Mouse (Mus musculus): Measurements from ENCODE around the gene Adap1. TPM values are rescaled to one million over a fixed set of nuclear protein-coding genes. Genes with fewer than 3 reads are reported as not detected.

Adap1 gene
- polyA plus RNA-seq, 1 experiment from 2014 or later: 33.4 TPM

DNA sequence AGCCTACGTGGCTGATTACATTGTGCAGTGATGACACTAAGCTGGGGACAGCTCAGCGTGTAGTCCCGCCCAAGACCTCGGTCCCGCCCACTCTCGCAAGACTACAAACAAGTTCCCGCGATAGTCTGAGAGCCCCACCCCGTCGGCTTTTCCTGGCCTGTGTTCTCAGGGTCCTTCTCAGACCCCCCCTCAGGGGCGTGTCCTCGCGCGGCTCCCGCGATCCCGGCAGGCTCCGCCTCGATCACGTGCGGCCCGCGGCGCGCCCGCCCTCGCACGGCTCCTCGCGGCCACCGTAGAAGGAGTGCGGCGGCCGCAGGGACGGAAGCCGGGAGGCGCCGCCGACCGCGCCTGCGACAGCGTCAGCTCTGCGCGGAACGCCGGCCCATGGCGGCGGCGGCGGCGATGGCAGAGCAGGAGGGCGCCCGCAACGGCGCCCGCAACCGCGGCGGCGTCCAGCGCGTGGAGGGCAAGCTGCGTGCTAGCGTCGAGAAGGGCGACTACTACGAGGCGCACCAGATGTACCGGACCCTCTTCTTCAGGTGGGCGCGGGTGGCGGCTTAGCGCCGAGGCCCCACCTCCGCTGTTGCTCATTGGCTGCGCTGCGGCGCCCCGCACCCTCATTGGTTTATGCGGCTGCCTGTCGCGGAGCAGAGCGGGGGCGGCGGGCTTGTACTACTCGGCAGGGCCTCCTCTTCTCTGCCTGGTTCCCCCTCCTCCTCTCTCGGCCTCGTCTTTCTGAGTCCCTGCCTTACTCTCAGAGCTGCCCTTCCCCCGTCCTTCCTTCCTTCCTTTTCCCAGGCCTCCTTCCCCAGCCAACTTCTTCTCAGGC, 73.1 kb downstream of the Adap1 start, which contains the start of gene Get4:
TSS of gene Get4 (plus strand) at position 244 of the 829 bp plus-strand sequence.
- Histone ChIP-seq H3K9me3 (ENCODE audit: control insufficient read depth) (no peaks in the 10 kb centered on the region), H3K9ac (ENCODE audit: low read depth, low read length) (peak within 1 kb of the TSS; percentile 73), H3K36me3 (ENCODE audit: control insufficient read depth, insufficient read depth) (peaks cover 23% of the 10 kb centered on the region), H3K4me2 (replicated peaks; ENCODE audit: low read depth) (peak within 1 kb of the TSS; percentile 86), H3K4me1 (replicated peaks; ENCODE audit: control insufficient read depth, insufficient read depth, low read length) (peaks cover 9% of the 10 kb centered on the region; the same call in 1 of the 2 replicates), H3K27me3 (replicated peaks; ENCODE audit: control insufficient read depth, insufficient read depth, low read length) (no peaks in the 10 kb centered on the region), H3K27ac (ENCODE audit: low read depth, low read length) (peak within 1 kb of the TSS; percentile 86), H3K4me3 (ENCODE audit: low read depth, low read length) (peak within 1 kb of the TSS; percentile 81)
- ATAC-seq: peak; percentile 90
- WGBS: under 1% methylated on average over 85 of the region's 90 CpGs
- no peak for TF ChIP-seq CTCF (IDR thresholded peaks at IDR 0.05; ENCODE audit: low read depth)

DNA sequence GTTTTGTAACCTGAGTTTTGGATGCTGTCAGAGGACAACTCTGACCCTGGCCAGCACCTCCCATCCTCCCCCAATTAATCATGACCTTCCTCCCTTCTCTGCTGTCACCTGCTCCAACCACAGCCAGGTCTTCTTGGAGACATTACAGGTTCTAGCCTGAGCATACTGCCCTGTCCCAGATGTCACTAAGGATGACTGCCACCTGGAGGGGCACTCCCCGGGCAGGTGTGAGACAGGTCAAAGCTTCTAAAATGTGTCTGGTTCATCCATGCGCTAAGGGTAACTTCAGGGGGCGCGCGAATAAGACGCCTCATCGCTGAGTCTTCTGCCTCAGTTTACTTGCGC, 73.7 kb downstream of the Adap1 start:
- under 1% methylated on average over 8 of the region's 8 CpGs for WGBS
- Histone ChIP-seq H3K9ac (ENCODE audit: low read depth, low read length) (peak overlapping the region; percentile 54), H3K36me3 (ENCODE audit: control insufficient read depth, insufficient read depth) (peaks cover 25% of the 10 kb centered on the region), H3K4me2 (replicated peaks; ENCODE audit: low read depth) (peak overlapping the region; percentile 86), H3K27ac (ENCODE audit: low read depth, low read length) (peak overlapping the region; percentile 86), H3K4me3 (ENCODE audit: low read depth, low read length) (peak overlapping the region; percentile 81), H3K27me3 (replicated peaks; ENCODE audit: control insufficient read depth, insufficient read depth, low read length) (no peaks in the 10 kb centered on the region), H3K4me1 (replicated peaks; ENCODE audit: control insufficient read depth, insufficient read depth, low read length) (peaks cover 9% of the 10 kb centered on the region; the same call in 1 of the 2 replicates), H3K9me3 (ENCODE audit: control insufficient read depth) (no peaks in the 10 kb centered on the region)
- peak; percentile 39 for ATAC-seq
- TF ChIP-seq CTCF (IDR thresholded peaks at IDR 0.05; ENCODE audit: low read depth): peak; percentile 51

DNA sequence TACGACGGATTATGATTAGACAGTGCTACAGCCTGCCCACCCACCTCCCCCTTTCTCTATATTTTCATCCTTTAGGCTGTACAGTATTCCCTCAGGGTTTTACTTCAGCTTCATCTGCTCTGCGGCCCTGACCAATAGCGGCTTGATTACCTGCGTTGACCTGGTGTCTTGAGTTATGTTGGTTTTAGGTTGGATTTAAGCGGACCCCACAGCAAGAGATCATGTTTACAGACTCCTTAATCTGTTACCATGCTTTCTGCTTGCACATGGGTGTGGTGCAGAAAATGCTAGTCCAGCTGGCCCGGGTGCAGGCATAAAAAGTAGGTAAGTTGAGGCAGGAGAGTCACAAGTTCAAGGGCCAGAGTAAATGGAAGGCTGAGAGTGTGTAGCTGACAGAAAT, 74.1 kb downstream of the Adap1 start:
- 78% methylated on average over 7 of the region's 7 CpGs for WGBS
- Histone ChIP-seq H3K4me2 (replicated peaks; ENCODE audit: low read depth) (peak overlapping the region; percentile 86), H3K4me1 (replicated peaks; ENCODE audit: control insufficient read depth, insufficient read depth, low read length) (peaks cover 9% of the 10 kb centered on the region; the same call in 1 of the 2 replicates), H3K4me3 (ENCODE audit: low read depth, low read length) (no peak overlapping the region), H3K27me3 (replicated peaks; ENCODE audit: control insufficient read depth, insufficient read depth, low read length) (no peaks in the 10 kb centered on the region), H3K27ac (ENCODE audit: low read depth, low read length) (0 out of 2 replicates have a peak overlapping the region, but pooled peaks have one; percentile 86), H3K36me3 (ENCODE audit: control insufficient read depth, insufficient read depth) (peaks cover 29% of the 10 kb centered on the region), H3K9ac (ENCODE audit: low read depth, low read length) (no peak overlapping the region), H3K9me3 (ENCODE audit: control insufficient read depth) (no peaks in the 10 kb centered on the region)
- TF ChIP-seq CTCF (IDR thresholded peaks at IDR 0.05; ENCODE audit: low read depth): no peak
- no peak for ATAC-seq

DNA sequence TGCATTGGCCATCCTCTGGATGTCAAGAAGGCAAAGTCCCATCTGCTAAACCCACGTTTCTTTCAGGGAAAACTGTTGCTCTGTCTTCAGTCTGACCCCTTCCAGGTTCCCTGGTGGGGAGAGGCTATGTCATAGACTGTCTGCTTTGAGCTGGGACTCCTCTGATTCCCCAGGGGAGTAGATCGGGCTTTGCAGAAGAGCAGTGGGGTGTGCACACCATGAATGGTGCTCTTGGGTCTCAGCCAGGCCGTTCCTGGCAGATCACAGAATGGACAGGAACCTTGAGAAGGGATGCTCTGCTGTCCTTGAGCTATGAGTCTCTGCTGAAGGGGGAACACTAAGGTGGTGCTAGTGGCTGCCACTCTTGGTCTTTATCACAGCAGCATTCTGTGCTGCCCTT, 76.6 kb downstream of the Adap1 start:
- H3K27ac ChIP-seq (ENCODE audit: low read depth, low read length): no peak overlapping the region
- no peak overlapping the region for H3K4me2 ChIP-seq (replicated peaks; ENCODE audit: low read depth)
- peaks cover 49% of the 10 kb centered on the region for H3K36me3 ChIP-seq (ENCODE audit: control insufficient read depth, insufficient read depth)
- no peak overlapping the region for H3K4me3 ChIP-seq (ENCODE audit: low read depth, low read length)
- WGBS: 82% methylated on average over 3 of the region's 3 CpGs
- no peaks in the 10 kb centered on the region for H3K9me3 ChIP-seq (ENCODE audit: control insufficient read depth)
- no peaks in the 10 kb centered on the region for H3K27me3 ChIP-seq (replicated peaks; ENCODE audit: control insufficient read depth, insufficient read depth, low read length)
- no peak for ATAC-seq
- H3K4me1 ChIP-seq (replicated peaks; ENCODE audit: control insufficient read depth, insufficient read depth, low read length): 0 out of 2 replicates have a peak, but pooled peaks cover 4% of the 10 kb centered on the region
- no peak overlapping the region for H3K9ac ChIP-seq (ENCODE audit: low read depth, low read length)
- TF ChIP-seq CTCF (IDR thresholded peaks at IDR 0.05; ENCODE audit: low read depth): no peak

DNA sequence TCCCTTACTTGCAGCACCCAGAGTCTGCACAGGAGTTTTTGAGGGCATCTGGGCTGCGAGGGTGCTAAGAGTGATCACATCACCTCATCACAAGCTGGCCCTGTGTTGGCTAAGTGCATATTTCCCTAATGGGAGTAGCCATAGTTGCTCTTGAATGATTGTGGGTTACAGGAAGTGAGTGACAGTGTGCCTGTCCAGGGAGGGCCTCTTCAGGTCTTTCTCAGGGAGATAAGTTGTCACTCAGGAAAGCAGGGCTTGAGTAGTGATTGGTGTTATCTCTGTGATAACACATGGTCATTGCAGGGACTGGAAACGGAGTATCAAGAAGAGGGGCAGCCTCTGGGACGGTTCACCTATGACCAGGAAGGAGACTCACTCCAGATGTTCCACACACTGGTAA, 77.7 kb downstream of the Adap1 start:
- Histone ChIP-seq H3K4me2 (replicated peaks; ENCODE audit: low read depth) (no peak overlapping the region), H3K36me3 (ENCODE audit: control insufficient read depth, insufficient read depth) (peaks cover 53% of the 10 kb centered on the region), H3K27ac (ENCODE audit: low read depth, low read length) (no peak overlapping the region), H3K4me3 (ENCODE audit: low read depth, low read length) (no peak overlapping the region), H3K9me3 (ENCODE audit: control insufficient read depth) (no peaks in the 10 kb centered on the region), H3K27me3 (replicated peaks; ENCODE audit: control insufficient read depth, insufficient read depth, low read length) (no peaks in the 10 kb centered on the region), H3K4me1 (replicated peaks; ENCODE audit: control insufficient read depth, insufficient read depth, low read length) (no peaks in the 10 kb centered on the region), H3K9ac (ENCODE audit: low read depth, low read length) (no peak overlapping the region)
- TF ChIP-seq CTCF (IDR thresholded peaks at IDR 0.05; ENCODE audit: low read depth): no peak
- 67% methylated on average over 3 of the region's 3 CpGs for WGBS
- ATAC-seq: no peak

DNA sequence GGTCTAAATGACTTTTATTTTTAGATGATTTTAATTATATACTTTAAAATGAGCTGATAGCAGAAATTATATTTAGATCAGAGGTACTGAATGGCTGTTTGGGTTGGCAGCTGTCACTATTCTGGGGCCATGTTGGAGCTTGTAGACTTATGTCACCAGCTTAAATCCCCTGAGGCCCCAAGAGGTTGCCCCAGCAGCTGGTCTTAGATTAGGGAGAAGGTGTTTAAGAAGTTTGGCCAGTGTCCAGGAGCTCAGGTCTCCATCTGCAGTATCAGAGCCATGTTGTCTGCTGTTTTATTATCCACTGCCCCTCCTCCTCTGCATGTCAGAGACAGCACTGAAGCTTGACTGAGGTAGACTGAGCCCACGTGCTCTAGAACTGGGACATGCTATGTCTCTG, 82.0 kb downstream of the Adap1 start:
- WGBS: 70% methylated on average over 1 of the region's 1 CpGs

More for the DNA sequence above, 82.0 kb downstream of the Adap1 start:
- no peaks in the 10 kb centered on the region for H3K27me3 ChIP-seq (replicated peaks; ENCODE audit: control insufficient read depth, insufficient read depth, low read length)
- H3K4me3 ChIP-seq (ENCODE audit: low read depth, low read length): no peak overlapping the region
- H3K9ac ChIP-seq (ENCODE audit: low read depth, low read length): no peak overlapping the region
- H3K27ac ChIP-seq (ENCODE audit: low read depth, low read length): no peak overlapping the region
- no peak overlapping the region for H3K4me2 ChIP-seq (replicated peaks; ENCODE audit: low read depth)
- H3K9me3 ChIP-seq (ENCODE audit: control insufficient read depth): no peaks in the 10 kb centered on the region
- peaks cover 87% of the 10 kb centered on the region for H3K36me3 ChIP-seq (ENCODE audit: control insufficient read depth, insufficient read depth)
- no peak for TF ChIP-seq CTCF (IDR thresholded peaks at IDR 0.05; ENCODE audit: low read depth)
- no peak for ATAC-seq
- H3K4me1 ChIP-seq (replicated peaks; ENCODE audit: control insufficient read depth, insufficient read depth, low read length): no peaks in the 10 kb centered on the region

All from intestine, postnatal 0 days (tissue).